Mouse (Mus musculus): ENCODE data around the gene Meox1.

Meox1 gene

DNA sequence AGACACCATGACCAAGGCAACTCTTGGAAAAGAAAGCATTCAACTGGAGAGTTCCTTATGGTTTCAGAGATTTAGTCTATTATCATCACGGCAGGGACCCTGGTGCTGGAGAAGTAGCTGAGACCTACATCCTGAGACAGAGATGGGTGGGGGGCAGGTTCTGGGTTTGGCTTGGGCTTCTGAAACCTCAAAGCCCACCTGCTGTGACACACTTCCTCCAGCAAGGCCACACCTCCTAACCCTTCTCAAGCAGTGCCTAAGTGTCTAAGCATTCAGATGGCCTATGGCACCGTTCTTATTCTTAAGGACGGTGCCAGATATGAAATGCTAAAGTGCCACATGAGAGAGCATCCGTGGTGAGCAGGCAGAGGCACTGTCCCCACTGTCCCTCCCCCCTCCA is 4.2 kb upstream of the Meox1 start:
- DNase-seq (ENCODE audit: low spot score in 2 of 2) = no peak

- no peak for DNase-seq (ENCODE audit: low spot score in 2 of 2)
These were observed 2.6 kb upstream of the Meox1 start for GRCm38 (mm10) chr11:101896546-101897361.

DNA sequence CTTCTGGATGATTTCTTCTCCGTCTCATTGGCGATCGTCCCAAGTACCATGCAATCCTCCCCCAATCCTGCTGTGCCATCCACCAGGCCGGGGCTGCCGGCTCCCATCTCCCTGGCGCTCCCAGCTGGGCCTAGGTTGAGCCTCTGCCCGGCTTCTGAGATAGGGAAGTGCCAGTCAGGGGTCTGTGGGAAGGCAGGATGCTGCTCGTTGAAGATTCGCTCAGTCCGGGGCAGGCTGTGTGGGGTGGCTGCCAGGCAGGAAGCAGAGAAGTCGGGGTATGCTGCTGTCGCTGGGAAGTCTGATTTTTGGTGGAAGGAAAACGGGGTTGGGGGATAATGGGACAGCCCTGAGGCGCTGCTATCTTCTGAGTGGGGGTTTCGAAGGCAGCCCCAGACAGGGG is 614 bp downstream of the Meox1 start:
- no peak for DNase-seq (ENCODE audit: low spot score in 2 of 2)

GRCm38 (mm10) chr11:101891451-101891850 is 2.7 kb downstream of the Meox1 start:
- DNase-seq (ENCODE audit: low spot score in 2 of 2) = no peak

GRCm38 (mm10) chr11:101889781-101890180 is 4.4 kb downstream of the Meox1 start:
- DNase-seq (ENCODE audit: low spot score in 2 of 2) = no peak

GRCm38 (mm10) chr11:101888820-101889219 is 5.4 kb downstream of the Meox1 start:
- no peak for DNase-seq (ENCODE audit: low spot score in 2 of 2)

DNA sequence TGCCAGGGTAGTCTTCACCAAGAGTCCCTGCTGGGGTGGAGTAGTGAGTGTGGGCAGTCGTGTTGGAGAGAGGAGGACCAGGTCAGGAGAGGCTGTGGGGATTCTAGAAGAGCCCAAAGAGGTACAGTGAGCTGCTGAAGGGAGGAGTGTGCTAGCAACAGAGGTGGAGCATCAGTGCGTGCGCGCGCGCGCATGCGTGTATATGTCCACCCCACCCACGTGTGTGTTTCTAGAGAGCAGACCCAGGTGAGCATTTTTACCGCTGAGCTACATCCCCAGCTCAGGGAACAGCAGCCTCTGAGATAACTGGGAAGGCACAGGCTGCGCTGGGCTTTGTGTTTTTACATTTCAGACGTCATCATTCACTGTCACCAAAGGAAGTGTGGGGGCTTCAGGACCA is 7.7 kb downstream of the Meox1 start:
- DNase-seq (ENCODE audit: low spot score in 2 of 2) = no peak

GRCm38 (mm10) chr11:101885881-101886319 is 8.3 kb downstream of the Meox1 start:
- peak; percentile 42 to 46 for DNase-seq (ENCODE audit: low spot score in 2 of 2)

DNA sequence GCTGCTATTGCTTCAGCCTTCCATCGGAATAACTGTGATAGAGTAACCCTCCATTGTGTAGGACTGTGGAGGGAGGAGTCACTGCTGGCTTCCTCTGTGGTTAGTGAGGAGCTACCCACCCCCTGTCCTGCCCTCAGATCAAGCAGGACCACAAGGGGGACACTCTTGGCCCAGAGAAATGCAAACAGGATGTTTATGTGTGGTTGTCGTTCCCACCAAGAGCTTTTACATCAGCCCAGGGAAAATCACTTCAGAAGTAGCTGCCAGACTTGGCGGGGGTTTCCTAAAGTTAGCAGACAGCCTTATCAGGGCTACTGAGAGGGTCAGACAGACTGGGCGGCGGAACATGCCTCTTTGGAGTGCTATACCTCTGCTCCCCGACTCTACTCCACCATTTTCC is 8.9 kb downstream of the Meox1 start:
- peak; percentile 72 to 84 for DNase-seq (ENCODE audit: low spot score in 2 of 2)

DNA sequence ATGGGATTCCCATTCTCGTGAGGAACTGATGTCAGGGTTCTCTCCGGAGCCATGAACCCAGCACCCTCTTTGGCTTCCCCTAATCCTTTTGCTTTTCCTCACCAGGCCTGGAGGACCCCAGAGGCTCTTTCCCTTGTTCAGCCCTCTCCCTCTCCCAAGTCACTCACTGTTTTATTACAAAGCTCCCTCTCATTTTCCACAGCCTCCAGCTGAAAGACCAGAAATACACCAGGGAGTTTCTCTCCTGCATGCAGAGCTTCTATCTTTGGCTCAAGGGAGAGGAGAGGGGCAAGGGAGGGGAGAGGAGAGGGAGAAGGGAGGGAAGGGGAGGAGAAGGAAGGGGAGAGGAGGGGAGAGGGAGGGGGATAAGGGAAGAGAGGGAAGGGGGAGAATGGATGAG is 10.3 kb downstream of the Meox1 start:
- no peak for DNase-seq (ENCODE audit: low spot score in 2 of 2)

- no peak for DNase-seq (ENCODE audit: low spot score in 2 of 2)
These were observed 11.5 kb downstream of the Meox1 start for GRCm38 (mm10) chr11:101882500-101883290.

DNA sequence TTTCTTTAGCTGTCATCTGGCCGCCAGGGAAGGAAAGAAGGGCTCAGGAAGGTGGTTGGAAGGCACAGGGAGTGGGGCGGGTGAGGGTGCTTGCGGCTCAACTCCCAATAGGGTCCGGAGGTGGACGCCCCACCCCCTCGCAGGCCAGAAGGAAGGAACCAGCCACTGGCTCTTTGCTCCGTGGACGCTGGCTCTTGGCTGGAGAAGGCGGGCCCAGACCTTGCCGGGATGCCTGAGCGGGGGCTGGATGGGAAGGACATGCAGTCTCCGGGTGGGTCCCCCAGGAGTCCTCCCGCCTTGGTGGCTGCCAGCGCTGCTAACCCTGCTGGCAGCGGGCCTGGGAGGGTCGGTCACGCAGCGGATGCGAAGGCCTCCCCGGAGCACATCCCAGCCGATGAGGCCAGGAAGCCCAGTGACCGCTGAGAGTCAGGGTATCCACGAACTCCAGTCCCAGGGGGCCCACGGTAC is 12.5 kb downstream of the Meox1 start:
- DNase-seq (ENCODE audit: low spot score in 2 of 2) = no peak

- no peak for DNase-seq (ENCODE audit: low spot score in 2 of 2)
These were observed 13.0 kb downstream of the Meox1 start for GRCm38 (mm10) chr11:101881185-101881584.

- no peak for DNase-seq (ENCODE audit: low spot score in 2 of 2)
These were observed 14.5 kb downstream of the Meox1 start for GRCm38 (mm10) chr11:101879672-101880071.

GRCm38 (mm10) chr11:101878696-101879095 is 15.5 kb downstream of the Meox1 start:
- no peak for DNase-seq (ENCODE audit: low spot score in 2 of 2)

DNA sequence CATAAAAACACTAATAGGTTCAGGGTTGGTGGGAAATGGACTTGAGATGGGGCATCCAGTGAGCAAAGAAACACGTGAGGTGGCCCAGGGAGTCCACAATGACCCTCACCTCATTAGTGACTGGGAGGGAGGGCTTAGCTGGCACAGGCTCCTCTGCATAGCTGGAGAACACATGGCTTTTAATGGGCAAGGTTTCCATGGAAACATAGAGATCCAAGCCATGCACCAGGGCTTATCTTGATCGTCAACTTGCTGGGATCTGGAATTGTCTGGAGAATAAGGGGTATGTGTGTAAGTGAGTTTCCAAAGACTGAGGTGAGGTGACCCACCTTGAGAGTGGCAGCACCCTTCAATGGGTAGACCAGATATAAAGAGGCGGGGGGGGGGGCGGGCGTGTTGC is 19.2 kb downstream of the Meox1 start:
- DNase-seq (ENCODE audit: low spot score in 2 of 2) = no peak

DNA sequence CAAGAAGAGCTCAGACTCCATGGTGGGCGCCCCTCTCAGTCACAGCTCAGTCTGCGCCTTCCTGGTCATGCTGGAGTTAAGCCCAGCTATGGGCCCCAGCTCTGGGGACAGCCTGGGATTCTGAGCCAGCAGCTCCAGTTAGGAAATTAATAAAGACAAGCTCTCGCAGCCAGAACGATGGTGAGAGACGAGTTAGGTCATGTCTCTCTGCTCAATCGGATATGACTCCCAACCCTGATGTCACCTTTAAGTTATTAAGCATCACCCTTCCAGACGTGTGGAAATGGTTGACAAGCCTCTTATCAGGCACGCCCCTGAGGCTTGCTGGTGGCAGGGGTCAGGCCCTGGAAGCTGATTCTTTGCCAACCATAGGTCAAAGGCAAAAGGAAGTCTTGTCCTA is 20.3 kb downstream of the Meox1 start:
- no peak for DNase-seq (ENCODE audit: low spot score in 2 of 2)

- no peak for DNase-seq (ENCODE audit: low spot score in 2 of 2)
These were observed 22.7 kb downstream of the Meox1 start for GRCm38 (mm10) chr11:101871435-101871834.

DNA sequence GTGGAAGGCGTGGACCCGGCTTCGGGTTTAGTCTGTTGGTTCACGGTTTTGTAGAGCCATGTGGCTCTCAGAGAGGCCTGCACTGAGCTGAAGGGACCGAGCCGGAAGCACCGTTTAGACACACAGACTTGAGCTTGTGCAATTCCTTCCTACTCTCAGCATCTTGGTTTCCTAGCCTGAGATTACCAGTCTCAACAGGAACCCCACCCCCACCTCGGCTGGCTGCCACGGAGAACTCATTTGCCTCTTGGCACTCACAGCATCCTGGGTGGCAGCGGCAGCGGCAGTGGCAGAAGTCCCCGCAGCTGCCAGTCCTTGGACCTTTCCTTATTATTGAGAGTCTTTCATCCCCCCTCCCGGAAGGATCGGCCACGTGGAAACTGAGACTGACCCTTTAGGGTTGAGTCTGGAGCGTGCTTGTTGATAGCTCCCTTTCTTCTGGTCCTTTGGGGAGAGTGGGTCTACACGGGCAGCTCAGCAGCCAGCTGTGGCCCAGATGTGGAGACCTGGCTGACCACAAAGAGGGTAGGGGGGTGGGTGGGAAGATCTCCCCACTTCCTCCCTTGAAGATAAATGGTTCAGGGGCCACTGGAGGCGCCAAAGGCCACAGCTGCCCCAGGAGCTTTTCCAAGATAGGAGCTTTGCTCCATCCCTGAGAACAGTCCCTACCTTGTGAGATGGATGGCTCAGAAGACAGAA is 24.0 kb downstream of the Meox1 start:
- no peak for DNase-seq (ENCODE audit: low spot score in 2 of 2)

- no peak for DNase-seq (ENCODE audit: low spot score in 2 of 2)
These were observed 26.6 kb downstream of the Meox1 start for GRCm38 (mm10) chr11:101867513-101868052.

DNA sequence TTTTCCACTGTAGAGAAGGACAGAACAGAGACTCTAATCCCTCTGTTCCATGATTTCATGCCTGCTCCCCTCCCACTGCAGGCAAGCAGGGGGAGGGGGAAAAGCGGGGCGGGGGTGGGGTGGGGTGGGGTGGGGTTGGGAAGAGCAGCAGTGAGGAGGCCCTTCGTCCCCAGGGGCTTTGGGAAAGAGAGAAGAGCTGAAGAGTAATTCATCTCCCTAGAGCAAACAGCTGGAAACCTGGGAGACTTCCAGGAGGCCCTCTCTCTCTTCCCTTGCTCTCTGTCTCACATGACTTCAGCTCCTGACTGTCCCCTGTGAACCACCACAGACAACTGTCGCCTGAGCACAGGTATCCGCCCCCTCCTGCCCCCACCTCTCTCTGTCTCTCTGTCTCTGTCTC is 35.4 kb downstream of the Meox1 start:
- DNase-seq (ENCODE audit: low spot score in 2 of 2) = no peak
